Mouse (Mus musculus): ENCODE measurements at regions not wholly inside any gene's neighbourhood (a gene's known extent, or its start where the extent isn't known, plus 50 kb on each side); places are given as distances from the start of the nearest gene placed in this dataset.
"Not testable (repeated sequence)": the region's sequence is repeated elsewhere in the genome, so short reads cannot be mapped to it uniquely, and the experiment has no call there.

- no peaks in the 10 kb centered on the region for H3K36me3 ChIP-seq (ENCODE audit: control insufficient read depth, insufficient read depth, low read length)
- no peak overlapping the region for H3K4me3 ChIP-seq
- intact Hi-C loops (cut with DNase I) = no loop called here
- H3K79me2 ChIP-seq (replicated peaks; ENCODE audit: control insufficient read depth, insufficient read depth, low read length) = no peaks in the 10 kb centered on the region
- no peak for TF ChIP-seq POLR2A (IDR thresholded peaks at IDR 0.05; ENCODE audit: insufficient read depth, low read depth, low read length)
- no peak for TF ChIP-seq CTCF (IDR thresholded peaks at IDR 0.05)
- no peak for TF ChIP-seq EP300 (IDR thresholded peaks at IDR 0.05; ENCODE audit: insufficient read depth, low read depth, low read length)
- no peak overlapping the region for H3K9ac ChIP-seq (ENCODE audit: low read depth, low read length)
- no peak overlapping the region for H3K27ac ChIP-seq
- H3K27me3 ChIP-seq (ENCODE audit: control insufficient read depth, insufficient read depth, low read length) = no peaks in the 10 kb centered on the region
- WGBS = 91% methylated on average over 1 of the region's 1 CpGs
- no peaks in the 10 kb centered on the region for H3K4me1 ChIP-seq (ENCODE audit: control insufficient read depth, insufficient read depth, low read length)
- DNase-seq = no peak
These were observed 202.4 kb upstream of the Thpo start for GRCm38 (mm10) chr16:20936722-20937121.

- H3K27me3 ChIP-seq (ENCODE audit: control insufficient read depth, insufficient read depth, low read length) = not testable (repeated sequence)
These were observed 200.5 kb upstream of the Thpo start for GRCm38 (mm10) chr16:20934846-20935245.

GRCm38 (mm10) chr16:20930003-20930402 is 195.7 kb upstream of the Thpo start:
- H3K4me3 ChIP-seq; H3K4me1 ChIP-seq (ENCODE audit: control insufficient read depth, insufficient read depth, low read length); H3K36me3 ChIP-seq (ENCODE audit: control insufficient read depth, insufficient read depth, low read length); H3K27me3 ChIP-seq (ENCODE audit: control insufficient read depth, insufficient read depth, low read length); H3K27ac ChIP-seq; intact Hi-C loops (cut with DNase I); DNase-seq; H3K9ac ChIP-seq (ENCODE audit: low read depth, low read length); H3K79me2 ChIP-seq (replicated peaks; ENCODE audit: control insufficient read depth, insufficient read depth, low read length): not testable (repeated sequence)
- WGBS = 52% methylated on average over 5 of the region's 5 CpGs

More at GRCm38 (mm10) chr16:20934846-20935245, 200.5 kb upstream of the Thpo start:
- H3K9ac ChIP-seq (ENCODE audit: low read depth, low read length); DNase-seq; H3K27ac ChIP-seq; intact Hi-C loops (cut with DNase I); H3K79me2 ChIP-seq (replicated peaks; ENCODE audit: control insufficient read depth, insufficient read depth, low read length); H3K36me3 ChIP-seq (ENCODE audit: control insufficient read depth, insufficient read depth, low read length); H3K4me3 ChIP-seq; H3K4me1 ChIP-seq (ENCODE audit: control insufficient read depth, insufficient read depth, low read length): not testable (repeated sequence)

- DNase-seq; H3K9ac ChIP-seq (ENCODE audit: low read depth, low read length); H3K4me3 ChIP-seq; H3K27ac ChIP-seq; H3K79me2 ChIP-seq (replicated peaks; ENCODE audit: control insufficient read depth, insufficient read depth, low read length); H3K36me3 ChIP-seq (ENCODE audit: control insufficient read depth, insufficient read depth, low read length); intact Hi-C loops (cut with DNase I); H3K27me3 ChIP-seq (ENCODE audit: control insufficient read depth, insufficient read depth, low read length); H3K4me1 ChIP-seq (ENCODE audit: control insufficient read depth, insufficient read depth, low read length): not testable (repeated sequence)
These were observed 191.5 kb upstream of the Thpo start for GRCm38 (mm10) chr16:20925776-20926175.

GRCm38 (mm10) chr16:20910864-20911263 is 176.6 kb upstream of the Thpo start:
- H3K27ac ChIP-seq; H3K4me1 ChIP-seq (ENCODE audit: control insufficient read depth, insufficient read depth, low read length); H3K27me3 ChIP-seq (ENCODE audit: control insufficient read depth, insufficient read depth, low read length); H3K36me3 ChIP-seq (ENCODE audit: control insufficient read depth, insufficient read depth, low read length); H3K4me3 ChIP-seq; DNase-seq; H3K79me2 ChIP-seq (replicated peaks; ENCODE audit: control insufficient read depth, insufficient read depth, low read length); H3K9ac ChIP-seq (ENCODE audit: low read depth, low read length): not testable (repeated sequence)
- intact Hi-C loops (cut with DNase I) = loop anchor here (5.0 kb wide), 1 partner anchor 281 kb away; no protein-coding TSS in a partner anchor
- 54% methylated on average over 3 of the region's 3 CpGs for WGBS

- H3K27ac ChIP-seq; H3K27me3 ChIP-seq (ENCODE audit: control insufficient read depth, insufficient read depth, low read length); H3K4me1 ChIP-seq (ENCODE audit: control insufficient read depth, insufficient read depth, low read length); H3K79me2 ChIP-seq (replicated peaks; ENCODE audit: control insufficient read depth, insufficient read depth, low read length); H3K9ac ChIP-seq (ENCODE audit: low read depth, low read length); H3K4me3 ChIP-seq; H3K36me3 ChIP-seq (ENCODE audit: control insufficient read depth, insufficient read depth, low read length): not testable (repeated sequence)
- DNase-seq = peak in 1 of 2 experiments; percentile 21
- peak; percentile 50 for TF ChIP-seq CTCF (IDR thresholded peaks at IDR 0.05)
- WGBS = 34% methylated on average over 18 of the region's 18 CpGs
- intact Hi-C loops (cut with DNase I) = loop anchor here (5.0 to 10.0 kb wide), 2 partner anchors 166 to 484 kb away; no protein-coding TSS in a partner anchor
These were observed 174.4 kb upstream of the Thpo start for GRCm38 (mm10) chr16:20908467-20909351.

GRCm38 (mm10) chr16:20895734-20896133 is 161.4 kb upstream of the Thpo start:
- H3K9ac ChIP-seq (ENCODE audit: low read depth, low read length) = no peak overlapping the region
- DNase-seq = no peak
- no peaks in the 10 kb centered on the region for H3K4me1 ChIP-seq (ENCODE audit: control insufficient read depth, insufficient read depth, low read length)
- H3K27ac ChIP-seq = no peak overlapping the region
- WGBS = 24% methylated on average over 2 of the region's 2 CpGs
- no peak for TF ChIP-seq EP300 (IDR thresholded peaks at IDR 0.05; ENCODE audit: insufficient read depth, low read depth, low read length)
- TF ChIP-seq POLR2A (IDR thresholded peaks at IDR 0.05; ENCODE audit: insufficient read depth, low read depth, low read length) = no peak
- TF ChIP-seq CTCF (IDR thresholded peaks at IDR 0.05) = peak; percentile 45
- H3K27me3 ChIP-seq (ENCODE audit: control insufficient read depth, insufficient read depth, low read length) = no peaks in the 10 kb centered on the region
- H3K4me3 ChIP-seq = no peak overlapping the region
- intact Hi-C loops (cut with DNase I) = loop anchor here (2.0 kb wide), 1 partner anchor 91 kb away; no protein-coding TSS in a partner anchor
- H3K36me3 ChIP-seq (ENCODE audit: control insufficient read depth, insufficient read depth, low read length) = no peaks in the 10 kb centered on the region
- no peaks in the 10 kb centered on the region for H3K79me2 ChIP-seq (replicated peaks; ENCODE audit: control insufficient read depth, insufficient read depth, low read length)
